Mouse (Mus musculus) hindbrain, embryonic 16.5 days (tissue): ENCODE results near the gene E2f3. TPM values are rescaled to one million over a fixed set of nuclear protein-coding genes. Genes with fewer than 3 reads are reported as not detected.

Experiments used
- ATAC-seq: fragments of 200-750 bp; cut with Nextera tagmentation; 2 replicates; pipeline ENCODE4 v1.8.0; 2017; ENCODE audit warnings: moderate TSS enrichment, moderate library complexity
- H3K27ac ChIP-seq: fragments of 300-500 bp; sonication (generic); 2 replicates; pipeline ENCODE4 v1.5.1; 2014; ENCODE audit warnings: low read depth, mild to moderate bottlenecking, control low read depth, low read length, moderate library complexity
- H3K27me3 ChIP-seq: fragments of 300-500 bp; sonication (generic); replicated peaks from 2 replicates; pipeline ENCODE4 v1.6.1; 2014; ENCODE audit warnings: low read length; ENCODE audit not compliant: control insufficient read depth, insufficient read depth
- H3K36me3 ChIP-seq: fragments of 300-500 bp; sonication (generic); 2 replicates; pipeline ENCODE4 v1.6.1; 2014; ENCODE audit warnings: mild to moderate bottlenecking, low read length, moderate library complexity, mixed read lengths; ENCODE audit not compliant: control insufficient read depth, insufficient read depth
- H3K4me1 ChIP-seq: fragments of 300-500 bp; sonication (generic); 2 replicates; pipeline ENCODE4 v1.6.1; 2014; ENCODE audit warnings: low read depth, low read length; ENCODE audit not compliant: control insufficient read depth, insufficient read depth
- H3K4me2 ChIP-seq: fragments of 300-500 bp; sonication (generic); 2 replicates; pipeline ENCODE4 v1.6.1; 2014; ENCODE audit warnings: mild to moderate bottlenecking, low read length, control low read depth, moderate library complexity
- H3K4me3 ChIP-seq: fragments of 300-500 bp; sonication (generic); 2 replicates; pipeline ENCODE4 v1.5.1; 2014; ENCODE audit warnings: mild to moderate bottlenecking, low read length, control low read depth, moderate library complexity
- H3K9ac ChIP-seq: fragments of 300-500 bp; sonication (generic); 2 replicates; pipeline ENCODE4 v1.6.1; 2014; ENCODE audit warnings: low read depth, mild to moderate bottlenecking, control low read depth, low read length, moderate library complexity
- H3K9me3 ChIP-seq: fragments of 300-500 bp; sonication (generic); 2 replicates; pipeline ENCODE4 v1.6.1; 2014; ENCODE audit warnings: mild to moderate bottlenecking, low read length, moderate library complexity; ENCODE audit not compliant: control insufficient read depth
- WGBS: fragments of 180-500 bp; shearing (Covaris S2); extraction: QIAGEN DNeasy Blood & Tissue Kit; methylation state at CpG from one replicate; pipeline ENCODE4 v1.1.7; 2014; 5-methylcytosine and 5-hydroxymethylcytosine counted together
- polyA plus RNA-seq: library from polyadenylated mRNA; unstranded; fragments of >200 nt; fragmentation: Nextera tagmentation; extraction: Ambion mirVana; gene quantifications from 2 replicates; pipeline ENCODE4 v1.2.1, GENCODE M21; 2015

Gene E2f3
- polyA plus RNA-seq, 1 experiment from 2014 or later, result 4.2 TPM

GRCm38 (mm10) chr13:29916561-29916960 is 69.3 kb downstream of the E2f3 start:
- Histone ChIP-seq H3K27me3 (no peaks in the 10 kb centered on the region), H3K27ac (no peak overlapping the region), H3K36me3 (0 out of 2 replicates have a peak, but pooled peaks cover 3% of the 10 kb centered on the region), H3K4me3 (no peak overlapping the region), H3K4me2 (no peak overlapping the region), H3K9me3 (no peaks in the 10 kb centered on the region), H3K9ac (no peak overlapping the region), H3K4me1 (no peaks in the 10 kb centered on the region)
- no peak for ATAC-seq
- WGBS, result 76% methylated on average over 1 of the region's 1 CpGs

- H3K27ac ChIP-seq, result no peak overlapping the region
- no peaks in the 10 kb centered on the region for H3K4me1 ChIP-seq
- H3K36me3 ChIP-seq, result peaks cover 20% of the 10 kb centered on the region
- ATAC-seq, result no peak
- H3K4me2 ChIP-seq, result no peak overlapping the region
- H3K9me3 ChIP-seq, result no peaks in the 10 kb centered on the region
- H3K27me3 ChIP-seq, result no peaks in the 10 kb centered on the region
- H3K4me3 ChIP-seq, result no peak overlapping the region
- no peak overlapping the region for H3K9ac ChIP-seq
- WGBS, result 87% methylated on average over 10 of the region's 10 CpGs
Measured at GRCm38 (mm10) chr13:29913606-29914005, 72.3 kb downstream of the E2f3 start.

- H3K36me3 ChIP-seq, result peaks cover 23% of the 10 kb centered on the region
- no peaks in the 10 kb centered on the region for H3K9me3 ChIP-seq
- H3K9ac ChIP-seq, result no peak overlapping the region
- no peak overlapping the region for H3K27ac ChIP-seq
- ATAC-seq, result no peak
- H3K4me3 ChIP-seq, result no peak overlapping the region
- H3K4me2 ChIP-seq, result no peak overlapping the region
- H3K27me3 ChIP-seq, result no peaks in the 10 kb centered on the region
- WGBS, result 89% methylated on average over 10 of the region's 10 CpGs
- no peaks in the 10 kb centered on the region for H3K4me1 ChIP-seq
Measured at GRCm38 (mm10) chr13:29913061-29913460, 72.8 kb downstream of the E2f3 start.

- ATAC-seq, result no peak
- WGBS, result 95% methylated on average over 8 of the region's 8 CpGs
- Histone ChIP-seq H3K4me2 (no peak overlapping the region), H3K4me1 (no peaks in the 10 kb centered on the region), H3K4me3 (no peak overlapping the region), H3K9me3 (no peaks in the 10 kb centered on the region), H3K9ac (no peak overlapping the region), H3K27me3 (no peaks in the 10 kb centered on the region), H3K36me3 (peaks cover 24% of the 10 kb centered on the region), H3K27ac (no peak overlapping the region)
Measured at GRCm38 (mm10) chr13:29912251-29912650, 73.6 kb downstream of the E2f3 start.

GRCm38 (mm10) chr13:29911141-29911540 is 74.7 kb downstream of the E2f3 start:
- no peaks in the 10 kb centered on the region for H3K27me3 ChIP-seq
- H3K9ac ChIP-seq, result no peak overlapping the region
- no peaks in the 10 kb centered on the region for H3K4me1 ChIP-seq
- no peak for ATAC-seq
- H3K4me2 ChIP-seq, result no peak overlapping the region
- peaks cover 2% of the 10 kb centered on the region; the same call in 1 of the 2 replicates for H3K9me3 ChIP-seq
- H3K27ac ChIP-seq, result no peak overlapping the region
- H3K4me3 ChIP-seq, result no peak overlapping the region
- H3K36me3 ChIP-seq, result peaks cover 24% of the 10 kb centered on the region
- 100% methylated on average over 3 of the region's 3 CpGs for WGBS

- Histone ChIP-seq H3K4me3 (no peak overlapping the region), H3K27me3 (no peaks in the 10 kb centered on the region), H3K4me1 (no peaks in the 10 kb centered on the region), H3K36me3 (peaks cover 34% of the 10 kb centered on the region), H3K27ac (no peak overlapping the region), H3K9me3 (peaks cover 13% of the 10 kb centered on the region), H3K9ac (no peak overlapping the region), H3K4me2 (no peak overlapping the region)
- no peak for ATAC-seq
- WGBS, result 96% methylated on average over 9 of the region's 9 CpGs
Measured at GRCm38 (mm10) chr13:29908431-29908830, 77.4 kb downstream of the E2f3 start.

- H3K9me3 ChIP-seq, result peaks cover 13% of the 10 kb centered on the region
- no peak for ATAC-seq
- H3K4me3 ChIP-seq, result no peak overlapping the region
- H3K4me1 ChIP-seq, result no peaks in the 10 kb centered on the region
- no peak overlapping the region for H3K27ac ChIP-seq
- H3K36me3 ChIP-seq, result peaks cover 34% of the 10 kb centered on the region
- no peak overlapping the region for H3K4me2 ChIP-seq
- no peak overlapping the region for H3K9ac ChIP-seq
- no peaks in the 10 kb centered on the region for H3K27me3 ChIP-seq
- WGBS, result 94% methylated on average over 9 of the region's 9 CpGs
Measured at GRCm38 (mm10) chr13:29907995-29908394, 77.9 kb downstream of the E2f3 start.

- peaks cover 31% of the 10 kb centered on the region for H3K36me3 ChIP-seq
- H3K4me2 ChIP-seq, result no peak overlapping the region
- H3K27me3 ChIP-seq, result no peaks in the 10 kb centered on the region
- 96% methylated on average over 10 of the region's 10 CpGs for WGBS
- peaks cover 13% of the 10 kb centered on the region for H3K9me3 ChIP-seq
- H3K9ac ChIP-seq, result no peak overlapping the region
- H3K27ac ChIP-seq, result no peak overlapping the region
- H3K4me1 ChIP-seq, result no peaks in the 10 kb centered on the region
- no peak overlapping the region for H3K4me3 ChIP-seq
- no peak for ATAC-seq
Measured at GRCm38 (mm10) chr13:29906734-29907133, 79.1 kb downstream of the E2f3 start.

- Histone ChIP-seq H3K9ac (no peak overlapping the region), H3K4me2 (no peak overlapping the region), H3K36me3 (peaks cover 14% of the 10 kb centered on the region), H3K9me3 (peaks cover 13% of the 10 kb centered on the region), H3K4me3 (no peak overlapping the region), H3K27me3 (no peaks in the 10 kb centered on the region), H3K27ac (no peak overlapping the region), H3K4me1 (no peaks in the 10 kb centered on the region)
- no peak for ATAC-seq
- 100% methylated on average over 1 of the region's 1 CpGs for WGBS
Measured at GRCm38 (mm10) chr13:29903341-29903740, 82.5 kb downstream of the E2f3 start.

GRCm38 (mm10) chr13:29902676-29903075 is 83.2 kb downstream of the E2f3 start:
- WGBS, result 94% methylated on average over 1 of the region's 1 CpGs
- H3K27me3 ChIP-seq, result no peaks in the 10 kb centered on the region

More at GRCm38 (mm10) chr13:29902676-29903075, 83.2 kb downstream of the E2f3 start:
- no peak overlapping the region for H3K4me3 ChIP-seq
- H3K4me1 ChIP-seq, result no peaks in the 10 kb centered on the region
- H3K4me2 ChIP-seq, result no peak overlapping the region
- ATAC-seq, result no peak
- peaks cover 10% of the 10 kb centered on the region for H3K36me3 ChIP-seq
- no peak overlapping the region for H3K9ac ChIP-seq
- H3K27ac ChIP-seq, result no peak overlapping the region
- peaks cover 13% of the 10 kb centered on the region for H3K9me3 ChIP-seq
